Mouse (Mus musculus) limb, embryonic 12.5 days (tissue): ENCODE results near the gene St3gal4. TPM values are rescaled to one million over a fixed set of nuclear protein-coding genes. Genes with fewer than 3 reads are reported as not detected.

Experiments
- ATAC-seq: fragments of 200-750 bp; cut with Nextera tagmentation; 2 replicates; pipeline ENCODE4 v1.8.0; 2017; ENCODE audit warnings: low read depth, moderate TSS enrichment; ENCODE audit not compliant: insufficient number of reproducible peaks, insufficient read depth, low FRiP score, low TSS enrichment
- H3K27ac ChIP-seq: fragments of 300-500 bp; sonication (generic); 2 replicates; pipeline ENCODE4 v1.5.1; 2016; ENCODE audit warnings: mild to moderate bottlenecking, moderate library complexity
- H3K27me3 ChIP-seq: fragments of 300-500 bp; sonication (generic); 2 replicates; pipeline ENCODE4 v1.6.1; 2016; ENCODE audit warnings: mild to moderate bottlenecking, moderate library complexity
- H3K36me3 ChIP-seq: fragments of 300-500 bp; sonication (generic); 2 replicates; pipeline ENCODE4 v1.6.1; 2016; ENCODE audit warnings: mild to moderate bottlenecking, moderate library complexity
- H3K4me1 ChIP-seq: fragments of 300-500 bp; sonication (generic); replicated peaks from 2 replicates; pipeline ENCODE4 v1.6.1; 2016
- H3K4me2 ChIP-seq: fragments of 300-500 bp; sonication (generic); 2 replicates; pipeline ENCODE4 v1.6.1; 2016; ENCODE audit warnings: mild to moderate bottlenecking, moderate library complexity
- H3K4me3 ChIP-seq: fragments of 300-500 bp; sonication (generic); replicated peaks from 2 replicates; pipeline ENCODE4 v1.5.1; 2016; ENCODE audit warnings: mild to moderate bottlenecking
- H3K9ac ChIP-seq: fragments of 300-500 bp; sonication (generic); replicated peaks from 2 replicates; pipeline ENCODE4 v1.6.1; 2016; ENCODE audit warnings: mild to moderate bottlenecking, moderate library complexity
- H3K9me3 ChIP-seq: fragments of 300-500 bp; sonication (generic); 2 replicates; pipeline ENCODE4 v1.6.1; 2016; ENCODE audit warnings: mild to moderate bottlenecking, moderate library complexity
- WGBS: fragments of 180-500 bp; shearing (Covaris S2); methylation state at CpG from one replicate; pipeline ENCODE4 v1.1.7; 2016; 5-methylcytosine and 5-hydroxymethylcytosine counted together
- polyA plus RNA-seq: library from polyadenylated mRNA; unstranded; fragments of >200 nt; fragmentation: Nextera tagmentation; extraction: Ambion mirVana; gene quantifications from 2 replicates; pipeline ENCODE4 v1.2.1, GENCODE M21; 2016

St3gal4 gene
- polyA plus RNA-seq, 1 experiment from 2014 or later = 29.7 TPM

DNA sequence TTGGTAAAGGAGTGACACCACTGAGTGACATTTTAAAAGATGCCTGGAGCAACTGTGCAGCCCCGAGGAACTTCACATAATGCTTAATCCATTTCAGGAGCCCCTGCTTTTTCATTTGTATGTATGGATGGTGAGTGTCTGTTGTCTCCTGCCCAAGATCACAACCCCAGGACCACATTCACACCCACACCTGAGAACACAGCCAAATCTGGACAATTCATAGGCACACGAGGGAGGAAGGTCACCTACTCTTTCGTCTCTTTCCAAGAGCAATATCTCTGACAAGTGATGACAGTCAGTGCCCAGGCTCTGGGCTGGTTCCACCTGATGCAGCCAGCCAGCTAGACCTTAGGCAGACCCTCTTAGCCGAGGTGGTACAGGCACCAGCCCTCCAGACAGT lies 14.4 kb downstream of the St3gal4 start:
- Histone ChIP-seq H3K27ac (no peak overlapping the region), H3K4me1 (peaks cover 30% of the 10 kb centered on the region), H3K4me3 (no peak overlapping the region), H3K36me3 (peaks cover 13% of the 10 kb centered on the region), H3K4me2 (no peak overlapping the region), H3K9ac (no peak overlapping the region), H3K27me3 (no peaks in the 10 kb centered on the region), H3K9me3 (no peaks in the 10 kb centered on the region)
- 75% methylated on average over 4 of the region's 4 CpGs for WGBS
- ATAC-seq = no peak

DNA sequence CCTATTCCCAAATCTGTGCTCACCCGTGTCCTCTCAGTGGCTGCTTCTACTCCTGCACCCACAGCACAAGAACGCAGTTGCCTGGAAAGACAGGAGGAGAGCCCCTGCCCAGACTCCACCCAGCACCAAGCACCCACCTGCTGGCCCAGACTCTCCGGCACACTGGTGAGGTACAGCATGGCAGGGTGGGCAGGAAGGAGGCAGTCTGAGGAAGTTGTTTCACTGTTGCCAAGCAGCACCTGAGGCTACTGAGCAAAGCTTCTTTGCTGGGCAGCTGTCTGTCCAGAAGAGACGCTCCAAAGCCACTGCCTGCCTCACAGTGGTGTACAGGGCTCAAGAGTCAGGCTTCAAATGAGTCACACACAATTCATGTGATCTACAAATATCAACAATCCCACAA lies 20.3 kb downstream of the St3gal4 start:
- Histone ChIP-seq H3K4me2 (no peak overlapping the region), H3K4me3 (no peak overlapping the region), H3K36me3 (peaks cover 13% of the 10 kb centered on the region), H3K27ac (no peak overlapping the region), H3K9ac (no peak overlapping the region), H3K9me3 (no peaks in the 10 kb centered on the region), H3K4me1 (no peaks in the 10 kb centered on the region), H3K27me3 (no peaks in the 10 kb centered on the region)
- 91% methylated on average over 4 of the region's 4 CpGs for whole genome bisulfite sequencing
- ATAC-seq = no peak

DNA sequence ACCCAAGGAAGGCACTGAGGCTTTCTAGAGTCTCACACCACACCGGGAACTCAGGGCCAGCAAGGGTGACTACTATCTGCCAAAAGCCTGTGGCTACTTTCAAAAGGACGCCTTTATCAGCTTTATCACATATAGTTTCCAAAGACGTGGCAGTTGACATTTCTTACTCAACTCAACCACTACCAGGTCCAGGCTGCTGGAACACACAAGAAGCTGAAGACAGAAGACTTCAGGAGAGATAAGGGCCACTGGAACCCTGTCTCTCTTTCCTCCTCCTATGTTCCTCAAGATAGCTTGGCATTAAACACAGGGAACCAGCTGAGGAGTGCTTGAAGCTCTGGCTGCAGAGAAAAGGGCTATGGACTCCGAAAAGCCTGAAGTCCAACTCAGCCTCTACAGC lies 21.2 kb downstream of the St3gal4 start:
- 88% methylated on average over 4 of the region's 4 CpGs for WGBS
- no peaks in the 10 kb centered on the region for H3K9me3 ChIP-seq

DNA sequence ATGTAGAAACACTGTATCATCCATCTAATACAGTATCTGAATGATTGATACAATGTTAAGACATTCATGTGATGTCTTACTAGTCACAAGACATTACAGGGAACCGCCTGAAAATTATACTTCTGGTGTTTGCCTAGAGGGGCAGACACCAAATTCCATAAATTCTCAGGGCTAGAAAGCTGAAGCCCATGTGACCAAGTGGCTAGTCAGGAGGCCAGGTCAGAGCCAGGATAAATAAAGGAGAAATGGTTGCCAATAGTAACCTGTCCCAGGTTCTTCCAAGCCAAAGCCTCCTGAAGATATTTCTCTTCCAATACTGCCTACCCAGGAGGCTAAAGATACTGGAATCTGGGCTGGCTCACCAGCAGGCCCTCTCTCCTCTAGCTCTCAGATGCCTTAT lies 23.3 kb downstream of the St3gal4 start:
- H3K27ac ChIP-seq = no peak overlapping the region
- H3K4me3 ChIP-seq = no peak overlapping the region
- H3K4me1 ChIP-seq = no peaks in the 10 kb centered on the region
- no peak overlapping the region for H3K4me2 ChIP-seq
- no peak for ATAC-seq
- 81% methylated on average over 1 of the region's 1 CpGs for WGBS
- H3K9me3 ChIP-seq = no peaks in the 10 kb centered on the region
- 0 out of 2 replicates have a peak, but pooled peaks cover 3% of the 10 kb centered on the region for H3K36me3 ChIP-seq
- no peaks in the 10 kb centered on the region for H3K27me3 ChIP-seq
- no peak overlapping the region for H3K9ac ChIP-seq

More for the DNA sequence above, 21.2 kb downstream of the St3gal4 start:
- Histone ChIP-seq H3K4me1 (no peaks in the 10 kb centered on the region), H3K4me2 (no peak overlapping the region), H3K9ac (no peak overlapping the region), H3K36me3 (peaks cover 8% of the 10 kb centered on the region), H3K4me3 (no peak overlapping the region), H3K27me3 (no peaks in the 10 kb centered on the region), H3K27ac (no peak overlapping the region)
- ATAC-seq = no peak

DNA sequence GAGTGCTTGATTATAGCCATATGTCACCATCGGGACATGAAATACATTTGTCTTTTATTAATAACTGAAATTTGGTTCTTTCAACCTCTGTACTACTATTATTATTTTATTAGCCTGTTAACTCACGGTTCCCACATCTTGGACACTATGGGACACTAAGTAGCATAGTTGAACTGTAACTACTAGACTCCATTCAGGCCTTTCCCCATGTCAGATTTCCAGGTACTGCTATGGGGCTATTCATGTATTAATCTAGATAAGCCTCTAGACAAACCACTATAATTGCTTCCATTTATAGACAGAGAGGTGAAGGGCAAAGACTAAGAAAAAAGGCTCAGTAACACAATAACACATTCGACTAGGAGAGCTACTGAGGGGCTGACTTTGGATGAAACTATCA lies 25.7 kb downstream of the St3gal4 start:
- H3K4me2 ChIP-seq = no peak overlapping the region
- no peak overlapping the region for H3K27ac ChIP-seq
- H3K4me1 ChIP-seq = no peaks in the 10 kb centered on the region
- 84% methylated on average over 3 of the region's 3 CpGs for WGBS
- H3K27me3 ChIP-seq = no peaks in the 10 kb centered on the region
- ATAC-seq = no peak
- no peak overlapping the region for H3K9ac ChIP-seq
- no peaks in the 10 kb centered on the region for H3K36me3 ChIP-seq
- no peak overlapping the region for H3K4me3 ChIP-seq
- H3K9me3 ChIP-seq = no peaks in the 10 kb centered on the region

DNA sequence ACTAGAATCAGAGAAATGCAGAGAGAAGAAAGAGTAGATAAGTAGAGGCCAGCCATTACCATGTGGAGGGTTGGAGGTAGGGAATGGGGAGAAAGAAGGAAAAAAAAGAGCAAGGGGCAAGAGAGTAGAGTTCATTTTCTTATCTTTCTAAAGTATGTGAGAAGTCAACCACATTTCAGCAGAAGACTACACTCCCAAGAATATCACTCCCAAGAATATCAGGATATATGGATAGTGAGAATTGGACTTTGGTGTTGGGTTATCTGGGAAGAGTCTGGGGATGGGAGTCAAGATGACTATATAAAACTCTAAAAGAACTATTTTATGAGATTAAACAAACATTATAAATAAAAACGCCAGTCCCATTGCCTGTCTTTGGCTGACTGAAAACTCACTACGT lies 26.2 kb downstream of the St3gal4 start:
- WGBS = 88% methylated on average over 2 of the region's 2 CpGs
- no peaks in the 10 kb centered on the region for H3K27me3 ChIP-seq
- no peak for ATAC-seq
- no peak overlapping the region for H3K4me2 ChIP-seq
- H3K4me1 ChIP-seq = no peaks in the 10 kb centered on the region
- H3K9me3 ChIP-seq = no peaks in the 10 kb centered on the region
- no peak overlapping the region for H3K9ac ChIP-seq
- no peak overlapping the region for H3K27ac ChIP-seq
- no peak overlapping the region for H3K4me3 ChIP-seq
- no peaks in the 10 kb centered on the region for H3K36me3 ChIP-seq

DNA sequence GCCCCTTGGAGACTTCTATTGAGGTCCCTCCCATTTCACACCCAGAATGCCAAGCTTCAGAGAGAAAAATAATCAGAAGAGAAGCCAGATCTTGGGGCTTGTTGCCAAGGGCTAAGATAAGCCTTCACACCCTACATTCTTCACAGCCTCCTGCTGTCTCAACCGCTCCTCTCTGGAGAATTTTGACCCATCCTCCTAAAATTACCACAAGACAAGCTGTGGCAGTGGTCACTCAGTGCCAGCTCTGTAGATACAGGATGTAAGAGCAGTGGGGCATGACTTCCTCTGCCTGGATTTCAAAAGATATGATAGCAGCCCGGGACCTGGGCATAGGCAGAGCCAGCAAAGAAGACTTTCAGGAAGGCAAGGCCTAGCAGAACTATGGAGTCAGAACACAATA lies 57.6 kb downstream of the St3gal4 start:
- Histone ChIP-seq H3K27ac (no peak overlapping the region), H3K27me3 (no peaks in the 10 kb centered on the region), H3K36me3 (no peaks in the 10 kb centered on the region), H3K4me2 (no peak overlapping the region), H3K9ac (no peak overlapping the region), H3K4me1 (no peaks in the 10 kb centered on the region), H3K9me3 (no peaks in the 10 kb centered on the region), H3K4me3 (no peak overlapping the region)
- ATAC-seq = no peak
- 78% methylated on average over 2 of the region's 2 CpGs for WGBS

DNA sequence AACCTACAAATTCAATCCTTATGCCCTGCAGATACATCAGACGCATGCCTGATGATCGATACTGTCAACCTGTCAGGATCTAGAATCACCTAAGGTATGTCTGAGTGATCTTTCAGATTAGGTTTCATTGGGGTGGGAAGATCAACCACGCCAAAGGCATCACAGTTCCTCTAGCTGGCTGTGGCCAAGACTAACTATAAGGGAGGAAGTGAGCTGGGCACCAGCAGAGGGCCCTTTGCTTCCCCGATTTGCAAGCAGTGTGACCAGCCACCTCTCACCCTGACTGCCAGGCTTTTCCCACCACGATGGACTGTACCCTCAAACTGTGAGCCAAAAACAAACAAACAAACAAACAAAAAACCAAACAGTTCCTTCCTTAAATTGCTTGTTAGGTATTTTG lies 59.2 kb downstream of the St3gal4 start:
- 88% methylated on average over 5 of the region's 5 CpGs for WGBS
- Histone ChIP-seq H3K36me3 (no peaks in the 10 kb centered on the region), H3K4me3 (no peak overlapping the region), H3K27me3 (no peaks in the 10 kb centered on the region), H3K27ac (no peak overlapping the region), H3K4me2 (no peak overlapping the region), H3K9me3 (no peaks in the 10 kb centered on the region), H3K9ac (no peak overlapping the region), H3K4me1 (no peaks in the 10 kb centered on the region)
- no peak for ATAC-seq

DNA sequence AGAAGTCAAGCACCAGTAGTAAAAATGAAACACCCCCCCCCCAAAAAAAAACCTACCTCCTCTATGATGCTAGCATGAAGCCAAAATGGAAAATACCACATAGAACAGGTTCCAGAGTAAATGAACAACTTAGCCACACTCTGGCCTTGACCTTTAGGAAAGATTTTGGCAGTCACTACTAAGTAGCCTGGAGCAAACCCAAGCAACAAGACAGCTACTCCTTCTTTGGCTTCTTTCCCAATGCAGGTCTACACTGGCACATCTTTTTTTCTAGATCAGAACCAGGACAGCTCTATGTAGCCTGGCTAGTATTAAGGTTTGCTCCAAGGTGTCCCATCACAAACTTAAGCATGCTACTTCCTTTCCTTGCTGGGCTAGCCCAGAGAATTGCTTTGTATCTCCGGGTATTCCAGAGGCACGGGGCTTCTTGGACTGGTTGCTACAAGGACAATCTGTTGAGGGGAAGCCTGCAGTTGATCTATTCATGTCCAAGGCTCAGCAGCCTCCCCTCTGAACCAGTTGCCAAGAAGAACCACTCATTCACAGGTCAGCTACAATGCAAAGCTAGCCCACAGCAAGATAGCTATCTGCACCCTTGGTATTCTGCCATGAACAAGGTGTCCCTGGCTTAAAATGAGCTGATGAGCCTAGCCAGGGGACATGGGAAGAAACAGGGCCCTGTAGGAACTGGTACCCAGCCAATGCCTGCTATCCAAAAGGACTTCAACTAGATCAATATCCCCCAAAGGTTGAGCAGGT lies 60.3 kb downstream of the St3gal4 start:
- Histone ChIP-seq H3K9ac (no peak overlapping the region), H3K36me3 (peaks cover 7% of the 10 kb centered on the region; the same call in 1 of the 2 replicates), H3K4me1 (no peaks in the 10 kb centered on the region), H3K4me2 (no peak overlapping the region), H3K9me3 (no peaks in the 10 kb centered on the region), H3K4me3 (no peak overlapping the region), H3K27me3 (no peaks in the 10 kb centered on the region), H3K27ac (no peak overlapping the region)
- ATAC-seq = no peak
- WGBS = 97% methylated on average over 2 of the region's 2 CpGs

DNA sequence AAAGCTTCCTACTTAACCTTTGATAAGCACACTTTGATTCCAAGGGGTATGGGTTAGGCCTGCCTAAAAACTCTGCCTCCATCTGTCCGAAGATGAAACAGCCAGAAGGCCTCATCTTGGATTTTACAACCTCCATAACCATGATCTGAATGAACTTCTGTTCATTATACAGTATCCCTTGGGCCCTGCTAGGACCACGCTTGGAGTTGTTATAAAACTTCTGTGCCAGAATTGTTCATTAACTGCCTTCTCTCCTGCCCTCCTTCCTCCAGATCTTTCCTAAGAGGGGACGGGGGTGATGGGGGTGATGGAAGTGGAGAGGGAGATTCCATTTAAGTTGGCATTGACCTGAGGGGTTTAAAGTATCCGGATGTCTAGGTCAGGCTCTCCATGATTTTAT lies 60.9 kb downstream of the St3gal4 start:
- no peak for ATAC-seq
- no peak overlapping the region for H3K27ac ChIP-seq

DNA sequence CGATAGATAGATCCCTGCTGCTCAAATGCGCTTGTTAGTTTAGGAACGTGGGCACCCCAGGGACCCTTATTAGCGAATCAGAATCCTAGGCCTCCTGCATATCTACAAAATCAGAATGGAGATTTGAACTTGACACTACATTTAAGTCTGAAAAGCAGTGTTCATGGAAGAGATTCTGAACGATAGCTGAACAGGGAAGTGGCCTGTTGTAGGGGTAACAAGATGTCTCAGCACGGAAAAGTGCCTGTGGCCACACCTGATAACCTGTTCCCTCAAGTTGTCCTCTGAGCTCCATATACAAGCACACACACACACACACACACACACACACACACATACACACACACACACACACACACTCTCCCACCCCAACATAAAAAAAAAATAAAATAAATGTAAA lies 61.4 kb downstream of the St3gal4 start:
- H3K4me1 ChIP-seq = no peaks in the 10 kb centered on the region
- WGBS = 87% methylated on average over 6 of the region's 6 CpGs
- H3K9me3 ChIP-seq = no peaks in the 10 kb centered on the region
- H3K4me2 ChIP-seq = no peak overlapping the region
- no peaks in the 10 kb centered on the region for H3K27me3 ChIP-seq
- H3K27ac ChIP-seq = no peak overlapping the region
- no peak for ATAC-seq
- H3K4me3 ChIP-seq = no peak overlapping the region
- no peak overlapping the region for H3K9ac ChIP-seq
- H3K36me3 ChIP-seq = peaks cover 15% of the 10 kb centered on the region

More for the DNA sequence above, 60.9 kb downstream of the St3gal4 start:
- Histone ChIP-seq H3K9ac (no peak overlapping the region), H3K36me3 (peaks cover 10% of the 10 kb centered on the region), H3K4me1 (no peaks in the 10 kb centered on the region), H3K4me3 (no peak overlapping the region), H3K4me2 (no peak overlapping the region), H3K27me3 (no peaks in the 10 kb centered on the region), H3K9me3 (no peaks in the 10 kb centered on the region)
- 67% methylated on average over 4 of the region's 4 CpGs for WGBS

DNA sequence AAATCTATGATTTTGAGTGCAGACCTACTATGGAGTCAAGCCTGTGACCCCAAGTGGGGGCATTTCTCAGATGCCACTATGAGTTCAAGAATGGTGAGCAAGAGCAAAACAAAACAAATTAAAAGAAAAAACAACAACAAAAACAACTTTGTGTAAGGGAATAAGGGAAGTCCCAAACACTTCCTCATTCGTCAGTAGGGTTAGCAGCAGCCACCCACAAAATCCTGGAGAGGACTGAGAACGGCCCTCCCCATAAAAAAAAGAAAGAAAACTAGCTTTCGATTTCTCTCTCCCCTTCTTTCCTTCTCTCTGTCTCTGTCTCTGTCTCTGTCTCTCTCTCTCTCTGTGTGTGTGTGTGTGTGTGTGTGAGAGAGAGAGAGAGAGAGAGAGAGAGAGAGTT lies 62.5 kb downstream of the St3gal4 start:
- ATAC-seq = no peak
- Histone ChIP-seq H3K9me3 (no peaks in the 10 kb centered on the region), H3K4me2 (no peak overlapping the region), H3K4me3 (no peak overlapping the region), H3K27ac (no peak overlapping the region), H3K27me3 (no peaks in the 10 kb centered on the region), H3K36me3 (peaks cover 26% of the 10 kb centered on the region), H3K4me1 (no peaks in the 10 kb centered on the region), H3K9ac (no peak overlapping the region)
- WGBS = 88% methylated on average over 3 of the region's 3 CpGs
